Comparison of ENCODE assay signal across 7 mouse cellular contexts in the genomic region with DNA sequence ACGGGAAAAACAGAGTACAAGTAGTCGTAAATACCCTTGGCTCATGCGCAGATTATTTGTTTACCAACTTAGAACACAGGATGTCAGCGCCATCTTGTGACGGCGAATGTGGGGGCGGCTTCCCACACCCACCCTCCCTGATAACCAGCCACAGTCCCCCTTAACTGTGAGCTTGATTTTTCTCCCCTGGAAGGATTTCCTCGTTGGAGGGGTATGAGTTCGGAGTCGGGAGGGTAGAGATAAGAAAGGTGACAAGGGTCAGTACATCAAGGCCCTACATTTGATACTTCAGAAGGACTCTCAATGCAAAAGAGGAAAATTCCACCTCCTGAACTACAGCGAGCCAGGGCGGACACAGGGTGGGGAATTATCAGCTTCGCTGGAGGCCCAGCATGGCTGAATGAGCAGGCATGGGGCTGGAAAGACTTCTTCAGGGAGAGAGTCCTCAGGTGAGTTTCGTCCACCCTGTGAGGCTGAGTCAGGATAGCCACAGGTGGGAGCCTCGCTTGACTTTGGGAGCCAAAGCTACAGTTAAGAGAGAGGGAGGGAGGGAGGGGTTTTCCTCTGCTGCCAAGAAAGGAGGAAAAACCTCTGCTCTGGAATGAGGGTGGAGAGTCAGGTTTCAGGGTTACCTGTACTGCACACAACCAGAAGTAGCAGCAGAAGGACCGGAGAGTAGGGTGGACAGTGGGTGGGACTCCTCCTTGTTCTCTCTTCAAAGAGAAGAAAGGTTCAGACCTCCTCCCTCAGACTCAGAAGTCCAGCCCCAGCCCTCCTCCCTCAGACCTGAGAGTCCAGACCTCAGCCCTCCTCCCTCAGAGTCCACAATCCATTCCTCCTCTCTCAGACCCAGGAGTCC. TPM values are rescaled to one million over a fixed set of nuclear protein-coding genes. Genes with fewer than 3 reads are reported as not detected.
DNase-seq lines count a peak whose midpoint lies in the region; ATAC-seq and TF ChIP-seq lines count a peak whose summit lies in the region.

A gene (plus strand): TSS at position 99 of the 859 bp plus-strand sequence.

- TF ChIP-seq RAD21 in MEL (IDR thresholded peaks at IDR 0.05; ENCODE audit: low read depth, low read length), result no peak

- H3K9me3 ChIP-seq in MEL (replicated peaks; ENCODE audit: insufficient read depth, low read length), result no peaks in the 10 kb centered on the region
- no peaks in the 10 kb centered on the region for H3K9me3 ChIP-seq in lung, embryonic 14.5 days (ENCODE audit: low read depth, low read length)
- no peaks in the 10 kb centered on the region for H3K9me3 ChIP-seq in stomach, embryonic 14.5 days (ENCODE audit: control insufficient read depth, low read depth, low read length)

- TF ChIP-seq CTCF in MEL (IDR thresholded peaks at IDR 0.05 in 2 of 3, conservative IDR thresholded peaks at IDR 0.05 in 1 of 3; ENCODE audit: control insufficient read depth in 1 of 3, insufficient read depth in 1 of 3, low read depth in 2 of 3, low read length in 3 of 3, poor library complexity in 1 of 3, severe bottlenecking in 1 of 3), result no peak
- no peak for TF ChIP-seq CTCF in lung, embryonic 14.5 days (IDR thresholded peaks at IDR 0.05; ENCODE audit: low read depth)

- H3K9ac ChIP-seq in MEL (ENCODE audit: control insufficient read depth, low read depth, low read length, poor library complexity, severe bottlenecking), result no peak within 1 kb of the TSS
- H3K9ac ChIP-seq in lung, embryonic 14.5 days, result peak within 1 kb of the TSS; percentile 1; the same call in 1 of the 2 replicates
- H3K9ac ChIP-seq in stomach, embryonic 14.5 days (replicated peaks; ENCODE audit: low read depth, low read length), result no peak within 1 kb of the TSS

- no peaks in the 10 kb centered on the region for H3K36me3 ChIP-seq in MEL (ENCODE audit: control insufficient read depth in 1 of 2, insufficient read depth in 2 of 2, low read length in 2 of 2)
- H3K36me3 ChIP-seq in lung, embryonic 14.5 days (ENCODE audit: insufficient read depth), result no peaks in the 10 kb centered on the region
- H3K36me3 ChIP-seq in stomach, embryonic 14.5 days (ENCODE audit: control insufficient read depth, insufficient read depth, low read length), result no peaks in the 10 kb centered on the region

- H3K4me3 ChIP-seq in MEL (ENCODE audit: control insufficient read depth in 1 of 2, insufficient read depth in 1 of 2, low read depth in 2 of 2, low read length in 2 of 2), result no peak within 1 kb of the TSS
- peak within 1 kb of the TSS; percentile 23 for H3K4me3 ChIP-seq in lung, embryonic 14.5 days (ENCODE audit: low read depth, low read length)
- H3K4me3 ChIP-seq in stomach, embryonic 14.5 days (ENCODE audit: low read depth, low read length), result peak within 1 kb of the TSS; percentile 16; the same call in 1 of the 2 replicates

- H3K27me3 ChIP-seq in MEL (ENCODE audit: control insufficient read depth in 1 of 2, insufficient read depth in 2 of 2, low read length in 2 of 2), result no peaks in the 10 kb centered on the region
- no peaks in the 10 kb centered on the region for H3K27me3 ChIP-seq in lung, embryonic 14.5 days (ENCODE audit: insufficient read depth, low read length)
- no peaks in the 10 kb centered on the region for H3K27me3 ChIP-seq in stomach, embryonic 14.5 days (ENCODE audit: control insufficient read depth, insufficient read depth, low read length)

- H3K4me1 ChIP-seq in MEL (ENCODE audit: control insufficient read depth in 1 of 2, insufficient read depth in 2 of 2, low read length in 2 of 2), result peaks cover 0 to 5% of the 10 kb centered on the region in 2 experiments; a peak in 2 of 4 replicates
- no peaks in the 10 kb centered on the region for H3K4me1 ChIP-seq in lung, embryonic 14.5 days (ENCODE audit: insufficient read depth)
- no peaks in the 10 kb centered on the region for H3K4me1 ChIP-seq in stomach, embryonic 14.5 days (ENCODE audit: control insufficient read depth, insufficient read depth, low read length)

- DNase-seq in CD4-positive helper T cell, adult 2 months (ENCODE audit: low read depth, low spot score), result peak; percentile 71
- peak; percentile 32 for DNase-seq in MEL (ENCODE audit: low read depth, low spot score)
- DNase-seq in lung, embryonic 14.5 days, result peak; percentile 17
- no peak for DNase-seq in spleen, adult 12 weeks (ENCODE audit: low spot score)
- DNase-seq in urinary bladder, postnatal 36 days (ENCODE audit: low spot score in 2 of 2), result no peak

- H3K27ac ChIP-seq in MEL (ENCODE audit: control insufficient read depth, low read depth, low read length), result no peak within 1 kb of the TSS
- peak within 1 kb of the TSS; percentile 67 for H3K27ac ChIP-seq in lung, embryonic 14.5 days (ENCODE audit: low read depth)
- peak within 1 kb of the TSS; percentile 66; the same call in 1 of the 2 replicates for H3K27ac ChIP-seq in stomach, embryonic 14.5 days (ENCODE audit: low read length)

- TF ChIP-seq EP300 in MEL (IDR thresholded peaks at IDR 0.05; ENCODE audit: low read depth in 1 of 2, low read length in 2 of 2), result no peak

- peak within 1 kb of the TSS; percentile 51 for H3K4me2 ChIP-seq in lung, embryonic 14.5 days
- peak within 1 kb of the TSS; percentile 37 for H3K4me2 ChIP-seq in stomach, embryonic 14.5 days (replicated peaks; ENCODE audit: low read depth, low read length)

- TF ChIP-seq POLR2A in MEL (IDR thresholded peaks at IDR 0.05; ENCODE audit: control insufficient read depth in 1 of 2, insufficient read depth in 1 of 2, low read depth in 1 of 2, low read length in 2 of 2, poor library complexity in 1 of 2), result no peak

- no peaks in the 10 kb centered on the region for H3K79me2 ChIP-seq in MEL (ENCODE audit: control insufficient read depth, insufficient read depth, low read length, poor library complexity)

- ATAC-seq in hematopoietic stem cell, adult 5-6 weeks (replicated peaks in 1 of 2; ENCODE audit: insufficient read depth in 1 of 2, low FRiP score in 2 of 2, low TSS enrichment in 1 of 2, low read depth in 1 of 2, poor library complexity in 2 of 2, severe bottlenecking in 2 of 2), result peak; percentile 32 to 42; a peak in 1 of 4 replicates
- peak; percentile 24; the same call in 1 of the 2 replicates for ATAC-seq in lung, embryonic 14.5 days (ENCODE audit: insufficient read depth)
- ATAC-seq in stomach, embryonic 14.5 days (ENCODE audit: insufficient number of reproducible peaks, insufficient read depth, low FRiP score, low read depth), result peak; percentile 64

- WGBS in lung, embryonic 14.5 days, result 54% methylated on average over 13 of the region's 16 CpGs
- WGBS in stomach, embryonic 14.5 days, result 59% methylated on average over 13 of the region's 16 CpGs

TF ChIP-seq in MEL, 35 proteins besides CTCF, POLR2A, EP300 and RAD21:
- TF ChIP-seq BHLHE40 (IDR thresholded peaks at IDR 0.05; ENCODE audit: borderline replicate concordance, low read depth, low read length) (no peak), TAL1 (IDR thresholded peaks at IDR 0.05; ENCODE audit: low read length) (no peak)

RNA-seq across cellular contexts. Expression of the gene that starts here (rescaled TPM):
- total RNA-seq in MEL (2012; rRNA removed), result 0.19 TPM in 1 of 2 replicates, not detected in the other
- under 1 TPM in 1 of 2 experiments, not detected in 1; 0.01 TPM for polyA plus RNA-seq in MEL (2012; ENCODE audit: insufficient read depth in 1 of 2, insufficient read length in 2 of 2, low read depth in 1 of 2, low replicate concordance in 2 of 2, missing spikeins in 1 of 2)
- 5.1 and 17.1 TPM in 2 replicates for total RNA-seq in hematopoietic stem cell, adult 5-6 weeks (2017)
- 9.5 and 13.6 TPM in 2 replicates for polyA plus RNA-seq in lung, embryonic 14.5 days (2014; fragmentation: Nextera tagmentation; extraction: Ambion mirVana)
- polyA plus RNA-seq in stomach, embryonic 14.5 days (2014; fragmentation: Nextera tagmentation; extraction: Ambion mirVana), result 5.0 and 7.9 TPM in 2 replicates

Comparison
In these comparisons a context has a peak if more than half of its experiments do, and no peak if none do; other contexts are left out.
1. Peak in DNase-seq in MEL; RNA of the gene not detected or under 1 TPM.
2. DNase-seq: peak in CD4-positive helper T cell, adult 2 months (single experiment) and lung, embryonic 14.5 days (single experiment); none in spleen, adult 12 weeks (single experiment) and urinary bladder, postnatal 36 days (0 of 2).
3. H3K4me3 ChIP-seq: peak in lung, embryonic 14.5 days (single experiment) and stomach, embryonic 14.5 days (single experiment); none in MEL (0 of 2).
4. Peak in every context shown above with its lines, with median percentiles within 50 percentile points of each other: ATAC-seq.